Mouse (Mus musculus): ENCODE results near the gene Nip7. TPM values are rescaled to one million over a fixed set of nuclear protein-coding genes. Genes with fewer than 3 reads are reported as not detected.
"Not testable (repeated sequence)": the region's sequence is repeated elsewhere in the genome, so short reads cannot be mapped to it uniquely, and the experiment has no call there.

Gene Nip7
- polyA plus RNA-seq, 1 experiment from 2014 or later, result 80.7 TPM

GRCm38 (mm10) chr8:107100635-107101034, 44.0 kb downstream of the Nip7 start:
- H3K27me3 ChIP-seq (ENCODE audit: insufficient read depth, low read length), result no peaks in the 10 kb centered on the region
- no peak for TF ChIP-seq CTCF (IDR thresholded peaks at IDR 0.05; ENCODE audit: low read depth)
- H3K4me1 ChIP-seq (replicated peaks; ENCODE audit: insufficient read depth, low read length), result no peaks in the 10 kb centered on the region
- no peaks in the 10 kb centered on the region for H3K9me3 ChIP-seq (replicated peaks; ENCODE audit: low read length)
- no peak overlapping the region for H3K4me2 ChIP-seq (ENCODE audit: low read length)
- 82% methylated on average over 2 of the region's 2 CpGs for WGBS
- no peak overlapping the region for H3K9ac ChIP-seq (ENCODE audit: low read depth, low read length)
- H3K36me3 ChIP-seq (ENCODE audit: insufficient read depth, low read length), result no peaks in the 10 kb centered on the region
- no peak overlapping the region for H3K4me3 ChIP-seq (replicated peaks; ENCODE audit: low read depth, low read length)
- DNase-seq (ENCODE audit: low spot score), result no peak
- H3K27ac ChIP-seq, result no peak overlapping the region
- no peak for ATAC-seq (replicated peaks; ENCODE audit: low FRiP score, low read depth)

GRCm38 (mm10) chr8:107104547-107104946, 47.9 kb downstream of the Nip7 start:
- ATAC-seq (replicated peaks; ENCODE audit: low FRiP score, low read depth) (no peak), DNase-seq (ENCODE audit: low spot score) (peak; percentile 89)
- H3K27ac ChIP-seq, result no peak overlapping the region
- TF ChIP-seq CTCF (IDR thresholded peaks at IDR 0.05; ENCODE audit: low read depth), result peak; percentile 96
- no peak overlapping the region for H3K9ac ChIP-seq (ENCODE audit: low read depth, low read length)
- H3K9me3 ChIP-seq (replicated peaks; ENCODE audit: low read length), result no peaks in the 10 kb centered on the region
- no peak overlapping the region for H3K4me2 ChIP-seq (ENCODE audit: low read length)
- no peak overlapping the region for H3K4me3 ChIP-seq (replicated peaks; ENCODE audit: low read depth, low read length)
- WGBS, result 7% methylated on average over 4 of the region's 4 CpGs
- H3K27me3 ChIP-seq (ENCODE audit: insufficient read depth, low read length), result no peaks in the 10 kb centered on the region
- H3K36me3 ChIP-seq (ENCODE audit: insufficient read depth, low read length), result no peaks in the 10 kb centered on the region
- H3K4me1 ChIP-seq (replicated peaks; ENCODE audit: insufficient read depth, low read length), result no peaks in the 10 kb centered on the region

GRCm38 (mm10) chr8:107108089-107108488, 51.4 kb downstream of the Nip7 start:
- H3K4me2 ChIP-seq (ENCODE audit: low read length); H3K27me3 ChIP-seq (ENCODE audit: insufficient read depth, low read length); H3K4me3 ChIP-seq (replicated peaks; ENCODE audit: low read depth, low read length); H3K9me3 ChIP-seq (replicated peaks; ENCODE audit: low read length); ATAC-seq (replicated peaks; ENCODE audit: low FRiP score, low read depth); H3K9ac ChIP-seq (ENCODE audit: low read depth, low read length); DNase-seq (ENCODE audit: low spot score); H3K36me3 ChIP-seq (ENCODE audit: insufficient read depth, low read length); H3K27ac ChIP-seq; H3K4me1 ChIP-seq (replicated peaks; ENCODE audit: insufficient read depth, low read length): not testable (repeated sequence)
- 97% methylated on average over 5 of the region's 5 CpGs for WGBS

GRCm38 (mm10) chr8:107108978-107109720, 52.5 kb downstream of the Nip7 start:
- H3K27ac ChIP-seq, result no peak overlapping the region
- H3K36me3 ChIP-seq (ENCODE audit: insufficient read depth, low read length), result no peaks in the 10 kb centered on the region
- H3K27me3 ChIP-seq (ENCODE audit: insufficient read depth, low read length), result no peaks in the 10 kb centered on the region
- TF ChIP-seq CTCF (IDR thresholded peaks at IDR 0.05; ENCODE audit: low read depth), result no peak
- H3K9me3 ChIP-seq (replicated peaks; ENCODE audit: low read length), result no peaks in the 10 kb centered on the region
- no peak overlapping the region; the same call in 1 of the 2 replicates for H3K4me2 ChIP-seq (ENCODE audit: low read length)
- DNase-seq (ENCODE audit: low spot score) (no peak), ATAC-seq (replicated peaks; ENCODE audit: low FRiP score, low read depth) (no peak)
- H3K4me1 ChIP-seq (replicated peaks; ENCODE audit: insufficient read depth, low read length), result no peaks in the 10 kb centered on the region
- 0 out of 2 replicates have a peak overlapping the region, but pooled peaks have one; percentile 10 for H3K9ac ChIP-seq (ENCODE audit: low read depth, low read length)
- H3K4me3 ChIP-seq (replicated peaks; ENCODE audit: low read depth, low read length), result no peak overlapping the region
- WGBS, result 70% methylated on average over 23 of the region's 23 CpGs

- Histone ChIP-seq H3K27me3 (ENCODE audit: insufficient read depth, low read length) (no peaks in the 10 kb centered on the region), H3K4me2 (ENCODE audit: low read length) (no peak overlapping the region), H3K36me3 (ENCODE audit: insufficient read depth, low read length) (no peaks in the 10 kb centered on the region), H3K9me3 (replicated peaks; ENCODE audit: low read length) (no peaks in the 10 kb centered on the region), H3K9ac (ENCODE audit: low read depth, low read length) (no peak overlapping the region), H3K4me3 (replicated peaks; ENCODE audit: low read depth, low read length) (no peak overlapping the region), H3K27ac (no peak overlapping the region), H3K4me1 (replicated peaks; ENCODE audit: insufficient read depth, low read length) (peaks cover 5% of the 10 kb centered on the region; the same call in 1 of the 2 replicates)
- peak; percentile 39; the same call in 1 of the 2 replicates for TF ChIP-seq CTCF (IDR thresholded peaks at IDR 0.05; ENCODE audit: low read depth)
- DNase-seq (ENCODE audit: low spot score), result no peak
- no peak; the same call in 1 of the 2 replicates for ATAC-seq (replicated peaks; ENCODE audit: low FRiP score, low read depth)
- WGBS, result 78% methylated on average over 5 of the region's 5 CpGs
These were observed 53.2 kb downstream of the Nip7 start for GRCm38 (mm10) chr8:107109816-107110435.

Small RNAs within 50 kb of the gene (microRNA-seq; reads per million reads assigned to microRNA genes)
- 1.6 reads per million for gene Mir7075

Other genes with a start within 250 kb of the Nip7 start
- gene Has3, start 186.6 kb upstream of the Nip7 start, polyA plus RNA-seq (2015; fragmentation: Nextera tagmentation; extraction: Ambion mirVana), result 0.41 and 0.54 TPM in 2 replicates
- gene Utp4, start 163.2 kb upstream of the Nip7 start, polyA plus RNA-seq (2015; fragmentation: Nextera tagmentation; extraction: Ambion mirVana), result 59.2 and 62.1 TPM in 2 replicates
- 10.1 and 10.5 TPM in 2 replicates for gene Sntb2, start 121.1 kb upstream of the Nip7 start, polyA plus RNA-seq (2015; fragmentation: Nextera tagmentation; extraction: Ambion mirVana)
- 59.6 and 65.2 TPM in 2 replicates for gene Vps4a, start 25.7 kb upstream of the Nip7 start, polyA plus RNA-seq (2015; fragmentation: Nextera tagmentation; extraction: Ambion mirVana)
- 49.3 and 51.6 TPM in 2 replicates for gene Pdf, start 8.3 kb upstream of the Nip7 start, polyA plus RNA-seq (2015; fragmentation: Nextera tagmentation; extraction: Ambion mirVana)
- 32.3 and 33.1 TPM in 2 replicates for gene Cog8, start 188 bp upstream of the Nip7 start, polyA plus RNA-seq (2015; fragmentation: Nextera tagmentation; extraction: Ambion mirVana)
- 52.9 and 55.6 TPM in 2 replicates for gene Tmed6, start 8.8 kb downstream of the Nip7 start, polyA plus RNA-seq (2015; fragmentation: Nextera tagmentation; extraction: Ambion mirVana)
- gene Terf2, start 39.7 kb downstream of the Nip7 start, polyA plus RNA-seq (2015; fragmentation: Nextera tagmentation; extraction: Ambion mirVana), result 17.4 and 18.2 TPM in 2 replicates
- 116 and 126 TPM in 2 replicates for gene Cyb5b, start 93.8 kb downstream of the Nip7 start, polyA plus RNA-seq (2015; fragmentation: Nextera tagmentation; extraction: Ambion mirVana)
- 16.8 and 17.1 TPM in 2 replicates for gene Nfat5, start 236.6 kb downstream of the Nip7 start, polyA plus RNA-seq (2015; fragmentation: Nextera tagmentation; extraction: Ambion mirVana)